Mouse (Mus musculus): ENCODE measurements around the gene Fam57a.
A peak's percentile ranks its signal among the peaks of the same experiment; 100 is the strongest.

Gene Fam57a

DNA sequence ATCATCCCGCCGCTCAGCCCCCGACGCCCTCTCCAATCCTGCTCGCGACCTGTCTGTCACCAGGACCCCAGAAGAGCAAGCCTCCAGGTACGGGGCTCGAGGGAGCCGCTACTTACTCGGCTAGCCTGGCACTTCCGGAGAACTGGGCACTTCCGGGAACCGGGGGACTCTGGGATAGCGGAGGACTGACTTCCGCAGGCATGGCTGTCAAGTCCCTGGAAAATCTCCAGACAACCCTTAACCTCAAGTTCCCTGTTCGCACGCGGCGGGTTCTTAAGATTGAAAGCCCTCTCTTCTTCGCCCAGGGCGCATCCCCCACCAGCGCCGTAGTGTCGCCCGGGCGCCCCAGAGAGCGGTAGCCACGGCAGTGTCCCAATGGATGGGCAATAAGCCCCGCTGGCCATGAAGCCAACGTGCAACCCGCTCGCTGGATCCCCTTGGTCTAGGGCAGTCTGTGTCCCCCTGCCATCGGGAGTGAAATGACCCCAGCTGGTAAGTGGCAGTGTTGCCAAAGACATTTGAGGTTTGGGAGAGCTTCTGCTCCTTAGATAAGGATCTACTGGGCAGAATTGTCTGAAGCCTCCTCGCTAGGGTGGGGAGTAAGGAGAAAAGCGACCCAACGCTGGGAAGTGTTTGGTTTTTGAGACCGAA, at the start of gene Fam57a, which contains the start of gene Vps53:
Gene Fam57a (plus strand): TSS at position 177 of the 651 bp plus-strand sequence.
Gene Vps53 (minus strand): TSS at position 153 of the 651 bp plus-strand sequence.
- peak; percentile 79 to 80 for DNase-seq (ENCODE audit: low spot score in 2 of 2)

DNA sequence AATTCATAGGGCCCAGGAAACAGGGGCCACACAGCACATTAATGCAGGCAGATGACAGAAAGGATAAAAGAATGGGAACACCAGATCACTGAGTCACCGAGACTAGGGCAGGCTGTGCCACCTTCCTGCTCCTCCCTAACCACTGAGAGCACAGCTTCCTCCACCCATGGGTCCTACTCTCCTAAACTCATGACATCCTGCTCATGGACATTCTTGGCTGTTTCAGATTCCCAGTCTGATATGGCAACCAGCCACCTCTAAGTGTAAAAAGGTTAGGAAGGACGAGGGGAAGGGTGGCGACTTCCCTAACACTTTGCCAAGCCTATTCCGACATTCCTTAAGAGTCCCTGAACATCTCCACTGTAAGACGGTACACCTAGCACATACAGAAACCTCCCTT, 48.6 kb upstream of the Fam57a start:
- no peak for DNase-seq (ENCODE audit: low spot score in 2 of 2)

- DNase-seq (ENCODE audit: low spot score in 2 of 2) = no peak
Observed at GRCm38 (mm10) chr11:76135641-76136437, 43.6 kb upstream of the Fam57a start.

DNA sequence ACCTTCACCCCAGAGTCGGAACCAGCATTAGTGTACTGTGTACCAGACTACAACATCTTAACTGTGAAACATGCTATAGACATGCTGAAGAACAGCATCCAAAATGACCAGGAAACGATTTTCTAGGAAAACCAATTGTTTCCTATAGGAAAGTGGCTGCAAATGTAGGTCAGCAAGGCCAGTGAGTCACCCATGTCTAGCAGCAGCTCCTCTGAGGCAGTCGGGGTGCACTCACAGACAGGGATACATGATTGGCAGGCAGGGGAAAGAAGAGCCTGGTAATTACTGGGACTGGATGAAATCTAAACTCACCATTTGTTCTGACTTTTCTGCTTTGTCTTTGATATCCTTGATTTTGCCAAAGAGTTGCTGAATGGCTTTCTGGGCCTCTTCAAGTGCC, 41.5 kb upstream of the Fam57a start:
- no peak for DNase-seq (ENCODE audit: low spot score in 2 of 2)

- DNase-seq (ENCODE audit: low spot score in 2 of 2) = no peak
Observed at GRCm38 (mm10) chr11:76144386-76144785, 35.1 kb upstream of the Fam57a start.

DNA sequence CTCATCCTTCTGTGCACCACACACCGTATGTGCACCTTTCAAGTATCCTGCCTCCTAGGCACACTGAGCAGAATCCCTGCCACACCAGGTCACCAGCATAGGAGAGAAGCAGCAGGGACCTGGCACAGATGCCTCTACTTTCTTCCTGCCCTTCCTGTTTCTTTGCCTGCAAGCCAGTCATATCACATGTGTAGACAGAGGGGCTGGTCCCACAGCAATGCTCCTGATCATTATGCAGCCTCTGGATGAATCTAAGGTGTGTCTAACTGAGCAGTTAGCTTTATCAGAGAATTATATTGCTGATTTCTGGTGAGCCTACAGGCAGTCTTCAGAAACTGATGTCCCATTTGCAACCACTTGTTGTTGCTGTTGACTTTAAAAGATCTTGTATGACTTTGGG, 34.3 kb upstream of the Fam57a start:
- DNase-seq (ENCODE audit: low spot score in 2 of 2) = no peak

DNA sequence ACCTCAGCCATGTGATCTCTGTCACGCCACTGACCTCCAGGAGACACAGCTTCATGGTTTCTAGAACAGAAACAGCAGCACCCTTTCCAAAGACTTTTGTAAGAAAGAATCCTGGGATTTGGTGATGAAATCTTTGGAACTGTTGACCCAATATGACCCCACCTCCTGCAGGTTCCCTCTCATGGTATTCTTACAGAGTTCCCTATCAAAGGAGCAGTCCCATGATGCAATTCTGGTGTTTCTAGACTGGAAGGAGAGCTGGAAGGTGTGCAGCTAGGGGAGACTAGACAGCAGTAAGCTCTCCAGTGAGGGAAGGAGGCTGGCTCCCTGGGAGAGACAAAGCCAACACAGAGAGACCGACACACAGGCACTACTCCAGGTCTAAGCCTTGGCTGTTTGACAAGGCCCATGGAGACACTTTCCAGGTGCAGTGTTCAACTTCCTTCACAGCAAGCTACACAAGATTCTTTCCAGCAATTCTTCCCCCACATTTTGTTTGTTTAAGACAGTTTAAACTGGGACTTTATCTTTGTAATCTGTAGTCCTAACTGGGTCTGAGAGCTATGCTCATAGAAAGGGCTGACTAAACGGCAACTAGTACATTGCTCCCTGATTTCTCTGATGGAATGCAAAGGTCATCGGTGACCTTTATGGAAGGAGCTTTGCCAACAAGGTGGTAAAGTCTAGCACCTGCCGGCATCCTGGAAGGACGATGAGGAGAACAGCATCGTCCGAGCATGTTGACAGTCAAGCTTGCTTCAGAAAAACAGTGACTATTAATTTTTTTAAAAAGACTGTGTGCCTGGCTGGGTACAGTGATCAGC, 33.1 kb upstream of the Fam57a start:
- DNase-seq (ENCODE audit: low spot score in 2 of 2) = no peak

DNA sequence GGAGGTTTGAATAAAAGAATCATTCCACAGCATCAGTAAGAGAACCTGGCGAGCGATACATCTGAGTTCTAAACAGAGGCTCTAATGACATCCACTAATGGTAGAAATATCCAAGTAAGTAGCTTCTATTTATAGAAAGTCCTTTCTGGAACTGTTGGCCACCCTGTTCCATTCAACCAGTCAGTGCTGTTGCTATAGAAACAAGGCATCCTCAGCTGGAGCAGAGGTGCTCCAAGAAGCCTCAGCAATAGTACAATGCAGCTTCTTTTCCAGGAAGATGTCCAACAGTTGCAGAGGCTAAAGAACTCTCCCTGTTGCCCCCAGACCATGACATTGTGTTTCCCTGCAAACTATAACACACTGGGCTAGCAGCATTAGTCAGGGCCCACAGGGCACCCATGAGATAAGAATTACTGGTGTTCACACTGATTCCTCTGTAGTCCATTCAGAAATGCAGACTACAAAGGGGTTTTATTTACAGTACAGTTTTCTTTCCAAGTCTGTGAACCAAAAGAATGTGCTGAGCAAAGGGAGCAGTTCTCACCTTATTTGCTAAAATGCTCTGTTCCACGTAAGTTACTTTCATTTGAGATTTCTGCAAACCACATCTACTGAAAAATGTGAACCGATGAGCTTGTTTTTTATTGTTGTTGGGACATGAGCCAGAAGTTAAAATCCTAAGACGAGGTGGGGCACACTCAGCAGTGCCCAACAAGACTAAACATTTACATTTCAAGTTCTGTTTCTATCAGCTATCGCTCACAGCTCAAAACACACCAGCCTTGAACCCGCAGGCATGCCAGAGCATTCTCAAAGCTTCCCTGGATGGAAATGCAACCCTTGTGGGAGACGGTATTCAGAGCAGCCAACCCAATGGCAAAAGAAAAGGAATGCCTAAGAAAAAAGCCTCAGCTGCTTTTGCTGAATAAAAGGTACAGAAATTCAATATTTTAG, 31.1 kb upstream of the Fam57a start:
- DNase-seq (ENCODE audit: low spot score in 2 of 2) = no peak

- no peak for DNase-seq (ENCODE audit: low spot score in 2 of 2)
Observed at GRCm38 (mm10) chr11:76150980-76151379, 28.5 kb upstream of the Fam57a start.

GRCm38 (mm10) chr11:76153236-76153951, 26.1 kb upstream of the Fam57a start:
- no peak for DNase-seq (ENCODE audit: low spot score in 2 of 2)

- DNase-seq (ENCODE audit: low spot score in 2 of 2) = no peak
Observed at GRCm38 (mm10) chr11:76154200-76154599, 25.3 kb upstream of the Fam57a start.

DNA sequence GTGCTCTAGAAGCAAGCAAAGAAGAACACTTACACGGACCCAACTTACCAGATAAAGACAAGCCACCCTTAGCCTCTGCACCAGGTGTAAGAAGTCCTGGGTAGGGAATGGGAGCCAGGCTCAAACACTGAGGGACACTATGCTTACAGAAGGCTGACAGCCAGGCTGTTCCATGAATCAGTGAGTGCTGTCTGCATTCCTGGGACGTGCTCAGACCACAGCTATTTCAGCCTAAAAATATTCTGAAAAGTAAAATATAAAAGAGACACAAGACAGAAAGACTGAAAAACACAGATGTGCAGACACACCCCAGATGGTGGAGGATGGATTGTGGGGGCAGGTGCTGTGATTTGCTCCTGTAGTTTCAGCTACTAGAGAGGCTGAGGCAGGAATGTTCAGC, 24.6 kb upstream of the Fam57a start:
- DNase-seq (ENCODE audit: low spot score in 2 of 2) = no peak

- DNase-seq (ENCODE audit: low spot score in 2 of 2) = no peak
Observed at GRCm38 (mm10) chr11:76158375-76158774, 21.1 kb upstream of the Fam57a start.

DNA sequence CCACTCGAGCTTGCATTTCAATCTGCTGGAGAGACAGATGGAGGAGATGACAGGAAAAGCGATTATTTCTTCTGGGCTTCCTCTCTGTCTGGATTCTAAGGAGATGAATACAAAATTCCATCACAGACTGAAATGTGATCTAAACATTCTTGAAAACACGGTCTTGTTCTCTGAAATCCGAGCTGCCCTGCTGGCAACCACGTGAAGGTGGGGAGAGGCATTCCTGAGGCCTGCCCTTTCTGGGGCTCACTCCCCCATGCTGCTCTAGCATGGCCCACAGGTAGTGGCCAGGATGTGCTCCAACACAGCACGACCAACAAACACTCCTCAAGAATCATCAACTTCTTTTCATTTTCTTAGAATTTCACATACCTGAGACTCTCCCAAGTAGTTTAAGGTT, 19.2 kb upstream of the Fam57a start:
- DNase-seq (ENCODE audit: low spot score in 2 of 2) = no peak

- no peak for DNase-seq (ENCODE audit: low spot score in 2 of 2)
Observed at GRCm38 (mm10) chr11:76166657-76167056, 12.8 kb upstream of the Fam57a start.

DNA sequence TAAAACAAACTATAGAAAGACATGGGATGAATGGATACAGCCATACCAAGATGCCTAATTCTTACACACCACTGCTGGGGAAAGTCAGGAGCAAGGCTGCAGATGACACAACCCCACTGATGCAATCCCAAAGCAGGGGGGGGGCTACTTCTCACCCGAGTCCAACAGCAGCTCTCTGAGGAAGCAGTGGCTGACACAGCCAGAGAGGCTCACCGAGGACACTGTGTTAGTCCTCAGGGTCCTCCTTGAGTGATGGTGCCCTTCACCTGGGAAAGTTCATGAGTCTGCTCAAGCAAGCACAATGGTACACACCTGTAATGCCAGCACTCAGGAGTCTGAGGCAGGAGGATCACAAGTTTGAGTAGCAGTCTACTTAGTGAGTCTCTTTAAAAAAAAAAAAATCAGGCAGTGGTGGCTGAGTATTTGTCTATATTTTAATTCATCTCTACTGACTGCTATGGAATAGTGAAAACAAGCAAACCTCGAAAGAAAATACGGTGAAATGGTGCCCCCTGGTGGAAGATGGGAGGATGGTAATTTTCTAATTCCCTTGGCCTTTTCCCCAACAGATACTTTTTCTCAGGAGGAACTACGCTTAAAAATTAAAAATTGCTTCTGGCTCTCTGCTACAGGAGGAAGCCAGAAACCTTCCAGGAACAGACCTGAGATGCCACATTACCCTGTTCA, 12.2 kb upstream of the Fam57a start:
- peak in 1 of 2 experiments; percentile 71 for DNase-seq (ENCODE audit: low spot score in 2 of 2)

DNA sequence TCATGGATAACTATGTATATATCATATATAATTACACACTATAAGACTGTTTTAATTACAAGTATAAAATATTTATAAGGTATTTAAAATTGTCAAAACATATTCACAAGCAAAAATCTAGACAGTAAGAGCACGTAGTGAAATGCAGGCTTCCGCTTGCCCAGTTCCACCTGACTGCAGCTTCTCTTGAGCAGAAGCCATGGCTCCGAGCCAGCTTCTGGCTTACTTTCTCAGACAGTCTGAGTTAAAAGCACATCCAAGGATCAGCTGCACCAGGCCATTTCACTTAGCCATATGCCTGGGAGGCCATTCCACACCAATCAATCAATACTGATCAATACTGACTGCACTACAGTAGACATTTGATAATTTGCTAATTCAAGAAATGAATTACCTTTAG, 10.5 kb upstream of the Fam57a start:
- no peak for DNase-seq (ENCODE audit: low spot score in 2 of 2)

- DNase-seq (ENCODE audit: low spot score in 2 of 2) = no peak
Observed at GRCm38 (mm10) chr11:76170207-76170606, 9.3 kb upstream of the Fam57a start.

- DNase-seq (ENCODE audit: low spot score in 2 of 2) = peak; percentile 36 to 53
Observed at GRCm38 (mm10) chr11:76178726-76179494, 561 bp upstream of the Fam57a start.
